Mouse (Mus musculus) adrenal gland, postnatal 14 days (tissue): Measurements from ENCODE around the gene Mrps23. TPM values are rescaled to one million over a fixed set of nuclear protein-coding genes. Genes with fewer than 3 reads are reported as not detected.

ENCODE experiments used
- DNase-seq: peaks from one replicate; pipeline ENCODE4 v3.0.0; 2021; ENCODE audit warnings: mixed read lengths
- long read RNA-seq, 2 experiments: library from polyadenylated mRNA; stranded (forward); transcript quantifications; one replicate each; pipeline ENCODE4 v2.0.0; 2021
- total RNA-seq: library from RNA; stranded (reverse); gene quantifications from 2 replicates; pipeline ENCODE4 v1.2.3, GENCODE M21; 2021

Mrps23 gene
- 173 and 176 TPM in 2 replicates for total RNA-seq
- long read RNA-seq, experiment 1, transcript Mrps23-203 (5 exons, 1,404 nt) = minor isoform, 22 of 138 reads
- long read RNA-seq, experiment 1, transcript Mrps23-201 (5 exons, 1,332 nt) = major isoform, 104 of 138 reads
- long read RNA-seq, experiment 1, partial matches to known transcripts = 8 of 138 reads
- long read RNA-seq, experiment 1, other reads (novel, unspliced or antisense) = 4 of 138 reads
- long read RNA-seq, experiment 2, transcript Mrps23-201 (5 exons, 1,332 nt) = major isoform, 75 of 104 reads
- long read RNA-seq, experiment 2, transcript Mrps23-203 (5 exons, 1,404 nt) = minor isoform, 18 of 104 reads
- long read RNA-seq, experiment 2, partial matches to known transcripts = 2 of 104 reads
- long read RNA-seq, experiment 2, other reads (novel, unspliced or antisense) = 7 of 104 reads

GRCm38 (mm10) chr11:88203712-88204532 is at the start of gene Mrps23:
Mrps23 (plus strand) TSS chr11:88204388.
- DNase-seq = peak; percentile 96

GRCm38 (mm10) chr11:88154500-88154899 is 49.7 kb upstream of the Mrps23 start:
- DNase-seq = no peak

GRCm38 (mm10) chr11:88155451-88155850 is 48.7 kb upstream of the Mrps23 start:
- DNase-seq = peak; percentile 69

GRCm38 (mm10) chr11:88155998-88156397 is 48.2 kb upstream of the Mrps23 start:
- no peak for DNase-seq

- no peak for DNase-seq
Observed at GRCm38 (mm10) chr11:88156403-88156802, 47.8 kb upstream of the Mrps23 start.

GRCm38 (mm10) chr11:88158842-88159246 is 45.3 kb upstream of the Mrps23 start:
- DNase-seq = peak; percentile 69

GRCm38 (mm10) chr11:88159389-88159788 is 44.8 kb upstream of the Mrps23 start:
- DNase-seq = no peak

- peak; percentile 67 for DNase-seq
Observed at GRCm38 (mm10) chr11:88160316-88160715, 43.9 kb upstream of the Mrps23 start.

- DNase-seq = peak; percentile 90
Observed at GRCm38 (mm10) chr11:88161051-88161581, 43.1 kb upstream of the Mrps23 start.

- peak; percentile 98 for DNase-seq
Observed at GRCm38 (mm10) chr11:88161651-88162362, 42.4 kb upstream of the Mrps23 start.

- DNase-seq = peak; percentile 6
Observed at GRCm38 (mm10) chr11:88162740-88163139, 41.4 kb upstream of the Mrps23 start.

- no peak for DNase-seq
Observed at GRCm38 (mm10) chr11:88164213-88164723, 39.9 kb upstream of the Mrps23 start.

- peak; percentile 95 for DNase-seq
Observed at GRCm38 (mm10) chr11:88164801-88165377, 39.3 kb upstream of the Mrps23 start.

- DNase-seq = peak; percentile 56
Observed at GRCm38 (mm10) chr11:88165683-88166364, 38.4 kb upstream of the Mrps23 start.

GRCm38 (mm10) chr11:88166471-88166870 is 37.7 kb upstream of the Mrps23 start:
- no peak for DNase-seq

- DNase-seq = no peak
Observed at GRCm38 (mm10) chr11:88168611-88169010, 35.6 kb upstream of the Mrps23 start.

GRCm38 (mm10) chr11:88169531-88170040 is 34.6 kb upstream of the Mrps23 start:
- peak; percentile 5 for DNase-seq

GRCm38 (mm10) chr11:88170606-88171005 is 33.6 kb upstream of the Mrps23 start:
- no peak for DNase-seq

- peak; percentile 34 for DNase-seq
Observed at GRCm38 (mm10) chr11:88171876-88172442, 32.2 kb upstream of the Mrps23 start.

GRCm38 (mm10) chr11:88172601-88173325 is 31.4 kb upstream of the Mrps23 start:
- peak; percentile 80 for DNase-seq
